Mouse (Mus musculus) midbrain, postnatal 0 days (tissue): ENCODE results near the gene Cyb5b. TPM values are rescaled to one million over a fixed set of nuclear protein-coding genes. Genes with fewer than 3 reads are reported as not detected.

Source experiments
- ATAC-seq: fragments of 200-750 bp; cut with Nextera tagmentation; 2 replicates; pipeline ENCODE4 v1.8.0; 2017; ENCODE audit warnings: moderate number of reproducible peaks, mild to moderate bottlenecking, moderate TSS enrichment, moderate library complexity; ENCODE audit not compliant: low FRiP score
- DNase-seq: peaks from one replicate; pipeline ENCODE4 v3.0.0-alpha.2; 2015; ENCODE audit warnings: low spot score
- H3K27ac ChIP-seq: fragments of 300-500 bp; sonication (generic); 2 replicates; pipeline ENCODE4 v1.5.1; 2014; ENCODE audit warnings: low read depth, mild to moderate bottlenecking, low read length, mixed read lengths
- H3K27me3 ChIP-seq: fragments of 300-500 bp; sonication (generic); 2 replicates; pipeline ENCODE4 v1.6.1; 2014; ENCODE audit warnings: low read length, control low read depth, mixed read lengths; ENCODE audit not compliant: insufficient read depth
- H3K36me3 ChIP-seq: fragments of 300-500 bp; sonication (generic); 2 replicates; pipeline ENCODE4 v1.6.1; 2014; ENCODE audit warnings: low read length, control low read depth, mixed read lengths; ENCODE audit not compliant: insufficient read depth
- H3K4me1 ChIP-seq: fragments of 300-500 bp; sonication (generic); 2 replicates; pipeline ENCODE4 v1.6.1; 2014; ENCODE audit warnings: mild to moderate bottlenecking, control low read depth, antibody characterized with exemption, low read length, mixed read lengths; ENCODE audit not compliant: insufficient read depth
- H3K4me2 ChIP-seq: fragments of 300-500 bp; sonication (generic); 2 replicates; pipeline ENCODE4 v1.6.1; 2014; ENCODE audit warnings: low read depth, mild to moderate bottlenecking, low read length, mixed read lengths; ENCODE audit not compliant: poor library complexity, severe bottlenecking
- H3K4me3 ChIP-seq: fragments of 300-500 bp; sonication (generic); 2 replicates; pipeline ENCODE4 v1.5.1; 2014; ENCODE audit warnings: low read depth, mild to moderate bottlenecking, low read length, moderate library complexity
- H3K9ac ChIP-seq: fragments of 300-500 bp; sonication (generic); replicated peaks from 2 replicates; pipeline ENCODE4 v1.6.1; 2014; ENCODE audit warnings: mild to moderate bottlenecking, low read length, moderate library complexity, mixed read lengths; ENCODE audit not compliant: poor library complexity, severe bottlenecking
- H3K9me3 ChIP-seq: fragments of 300-500 bp; sonication (generic); 2 replicates; pipeline ENCODE4 v1.6.1; 2016; ENCODE audit warnings: low read length, control low read depth
- CTCF ChIP-seq: IDR thresholded peaks from 2 replicates; pipeline ENCODE4 v1.5.1; 2016; ENCODE audit warnings: antibody characterized with exemption, mild to moderate bottlenecking
- WGBS: fragments of 180-500 bp; shearing (Covaris S2); extraction: QIAGEN DNeasy Blood & Tissue Kit; methylation state at CpG from one replicate; pipeline ENCODE4 v1.1.7; 2014; 5-methylcytosine and 5-hydroxymethylcytosine counted together
- polyA plus RNA-seq: library from polyadenylated mRNA; unstranded; fragments of >200 nt; fragmentation: Nextera tagmentation; extraction: Ambion mirVana; gene quantifications from 2 replicates; pipeline ENCODE4 v1.2.1, GENCODE M21; 2015
- total RNA-seq: library from RNA; depleted of rRNA; stranded (reverse); fragments of >200 nt; gene quantifications from 2 replicates; pipeline ENCODE4 v1.2.3, GENCODE M21; 2014

Gene Cyb5b
- total and polyA plus RNA-seq, 2 experiments from 2014 or later: 91.4 to 103 TPM

DNA sequence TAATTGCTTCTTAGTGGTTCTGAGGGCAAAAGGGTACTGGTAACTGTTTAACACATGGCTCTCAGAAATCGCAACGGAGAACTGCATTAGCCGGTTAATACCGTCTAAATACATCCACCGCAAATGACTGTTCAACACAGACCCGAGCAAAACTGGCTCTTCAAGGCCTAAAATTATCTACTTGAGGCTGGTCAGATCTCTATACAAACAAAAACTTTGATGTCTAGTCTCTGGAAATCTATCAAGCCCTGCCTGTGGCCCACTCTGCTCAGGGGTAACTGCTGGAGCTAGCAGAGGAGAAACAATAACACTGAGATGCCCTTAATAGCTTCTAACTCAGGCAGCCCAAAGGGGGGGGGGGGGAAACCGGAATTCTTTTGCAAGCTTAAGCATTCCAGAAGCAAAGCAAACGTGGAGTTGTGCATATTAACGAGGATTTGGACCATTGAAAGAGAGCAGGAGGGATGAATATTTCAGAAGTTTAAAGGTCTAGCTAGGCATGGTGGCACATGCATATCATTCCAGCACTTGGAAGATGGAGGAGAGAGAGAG lies 27.3 kb upstream of the Cyb5b start:
- DNase-seq (no peak), ATAC-seq (no peak)
- Histone ChIP-seq H3K27me3 (no peaks in the 10 kb centered on the region), H3K4me2 (no peak overlapping the region), H3K9me3 (no peaks in the 10 kb centered on the region), H3K36me3 (no peaks in the 10 kb centered on the region), H3K9ac (no peak overlapping the region), H3K4me1 (no peaks in the 10 kb centered on the region; the same call in 1 of the 2 replicates), H3K27ac (no peak overlapping the region), H3K4me3 (no peak overlapping the region)
- WGBS: 12% methylated on average over 9 of the region's 9 CpGs
- no peak for TF ChIP-seq CTCF

DNA sequence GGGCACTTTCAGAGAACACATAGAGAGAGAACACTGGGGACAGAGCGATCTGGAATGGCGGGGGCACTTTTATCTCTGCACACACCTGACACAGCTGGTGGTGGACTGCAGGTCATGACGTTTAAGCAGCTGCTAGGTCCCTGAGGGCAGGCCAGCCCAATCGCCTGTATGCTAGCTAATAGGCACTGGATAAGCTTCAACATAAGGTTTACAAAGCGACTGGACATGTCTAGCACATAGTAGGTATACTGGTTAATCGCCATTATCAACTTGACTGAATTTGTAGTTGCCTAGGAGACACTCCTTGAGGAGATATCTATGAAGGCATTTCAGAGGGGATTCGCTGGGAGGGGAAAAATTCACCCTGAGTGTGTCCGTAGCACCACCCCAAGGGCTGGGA lies 26.1 kb upstream of the Cyb5b start:
- Histone ChIP-seq H3K4me1 (no peaks in the 10 kb centered on the region; the same call in 1 of the 2 replicates), H3K9me3 (no peaks in the 10 kb centered on the region), H3K27ac (no peak overlapping the region), H3K36me3 (no peaks in the 10 kb centered on the region), H3K4me2 (no peak overlapping the region), H3K27me3 (no peaks in the 10 kb centered on the region), H3K4me3 (no peak overlapping the region), H3K9ac (no peak overlapping the region)
- DNase-seq (no peak), ATAC-seq (no peak)
- TF ChIP-seq CTCF: no peak
- WGBS: 77% methylated on average over 8 of the region's 8 CpGs

DNA sequence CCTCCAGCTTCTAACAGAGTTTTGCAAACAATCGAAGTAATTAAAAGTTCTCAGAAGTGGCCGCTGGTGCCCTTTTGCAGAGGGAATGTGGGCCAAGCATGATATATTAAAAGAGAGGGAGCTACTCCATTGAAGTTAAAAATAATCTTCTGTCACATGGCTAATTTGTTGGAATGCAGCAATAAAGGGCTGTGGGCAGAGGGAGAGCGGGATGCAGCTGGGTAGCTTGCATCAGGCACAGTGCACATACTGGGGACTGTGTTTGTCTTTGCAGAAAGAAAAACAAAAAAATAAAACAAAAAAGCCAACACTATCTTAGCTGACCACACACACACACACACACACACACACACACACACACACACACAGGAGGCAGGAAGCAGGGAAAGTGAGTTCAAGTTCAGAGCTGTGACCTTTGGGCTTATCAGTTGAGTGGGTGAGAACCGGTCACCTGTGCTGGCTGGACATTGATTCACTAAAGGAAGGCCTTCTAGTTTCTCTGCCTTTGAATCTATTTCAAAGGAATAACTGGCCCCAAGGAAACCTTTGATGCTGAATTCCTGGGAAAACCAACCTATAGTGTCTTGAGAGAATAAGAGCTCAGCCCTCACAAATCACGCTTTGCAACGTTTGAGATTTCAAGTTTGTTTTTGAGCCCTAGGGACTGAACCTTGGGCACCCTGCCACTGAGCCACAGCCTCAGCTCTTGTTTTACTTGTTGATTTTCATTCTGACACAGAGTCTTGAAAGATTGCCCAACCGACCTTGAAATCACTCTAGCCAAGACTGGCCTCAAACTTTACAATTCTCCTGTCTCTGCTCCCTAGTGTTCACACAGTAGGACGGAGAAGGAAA lies 21.0 kb upstream of the Cyb5b start:
- Histone ChIP-seq H3K4me2 (no peak overlapping the region), H3K9me3 (no peaks in the 10 kb centered on the region), H3K27ac (no peak overlapping the region), H3K36me3 (no peaks in the 10 kb centered on the region), H3K9ac (no peak overlapping the region), H3K27me3 (no peaks in the 10 kb centered on the region), H3K4me1 (no peaks in the 10 kb centered on the region), H3K4me3 (no peak overlapping the region)
- WGBS: 39% methylated on average over 8 of the region's 8 CpGs
- ATAC-seq (no peak), DNase-seq (peak; percentile 30)
- no peak for TF ChIP-seq CTCF

DNA sequence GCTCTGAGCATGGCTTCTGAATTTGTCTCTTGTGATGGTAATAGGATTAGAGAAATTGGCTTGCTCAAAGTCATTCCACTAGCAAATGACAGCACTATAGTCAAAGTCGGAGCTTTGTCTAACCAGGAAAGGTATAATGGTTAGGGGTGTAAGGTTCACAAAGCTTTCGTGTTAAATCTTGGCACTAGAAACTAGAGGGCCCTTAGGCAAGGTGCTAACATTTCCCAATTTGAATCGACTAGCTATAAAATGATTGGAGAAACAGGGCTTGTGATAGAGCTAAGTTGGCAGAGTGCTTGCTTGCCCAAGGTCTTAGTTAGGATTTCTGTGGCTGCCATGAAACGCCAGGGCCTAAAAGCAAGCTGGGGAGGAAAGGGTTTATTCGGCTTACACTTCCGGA lies 20.4 kb upstream of the Cyb5b start:
- no peaks in the 10 kb centered on the region for H3K27me3 ChIP-seq
- ATAC-seq (no peak), DNase-seq (no peak)
- TF ChIP-seq CTCF: no peak
- H3K9me3 ChIP-seq: no peaks in the 10 kb centered on the region
- H3K4me3 ChIP-seq: no peak overlapping the region
- no peak overlapping the region for H3K4me2 ChIP-seq
- H3K9ac ChIP-seq: no peak overlapping the region
- WGBS: 62% methylated on average over 6 of the region's 6 CpGs
- H3K27ac ChIP-seq: no peak overlapping the region
- no peaks in the 10 kb centered on the region for H3K36me3 ChIP-seq
- no peaks in the 10 kb centered on the region for H3K4me1 ChIP-seq

DNA sequence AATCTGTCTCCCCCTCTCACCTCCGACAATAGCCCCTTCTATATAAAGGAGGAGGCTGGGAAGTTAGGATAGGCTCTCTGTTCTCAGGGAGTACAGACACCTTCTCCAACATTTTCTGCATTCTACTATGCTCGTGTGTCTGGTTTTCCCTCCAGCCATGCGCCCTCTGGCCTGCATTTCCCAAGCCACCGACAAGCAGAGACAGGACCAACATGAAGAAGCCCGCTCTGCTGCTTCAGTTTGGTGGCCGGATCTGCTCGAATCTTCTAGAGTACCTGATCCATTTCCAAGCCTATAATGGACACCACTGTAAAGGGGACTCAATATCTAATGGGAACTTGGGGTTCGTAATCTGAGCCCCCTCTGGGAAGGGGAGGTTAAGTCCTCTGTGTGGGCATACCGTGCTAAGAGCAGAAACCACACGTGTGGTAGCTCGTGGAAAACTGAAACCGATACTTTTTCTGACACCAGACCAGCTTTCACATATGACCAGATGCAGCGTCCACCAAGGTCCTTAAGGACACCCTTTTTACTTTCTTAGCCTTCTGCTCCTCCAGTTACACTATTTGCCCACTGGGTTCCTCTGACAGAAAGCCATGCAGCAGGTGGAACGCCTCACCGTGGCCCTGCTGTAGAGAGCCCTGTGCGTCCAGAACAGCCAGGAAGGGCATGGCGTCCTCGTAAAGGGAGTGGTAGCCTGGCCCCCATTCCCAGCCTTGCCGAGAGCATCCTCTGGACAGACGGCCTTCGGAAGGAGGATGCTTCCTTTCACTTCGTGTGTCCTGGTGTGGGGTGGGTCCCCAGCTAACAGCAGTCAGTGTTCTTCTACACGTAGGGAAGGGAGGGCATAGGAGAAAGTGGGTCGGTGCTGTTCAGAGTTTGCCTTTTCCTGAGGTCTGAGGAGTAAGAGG lies 17.6 kb upstream of the Cyb5b start:
- no peaks in the 10 kb centered on the region for H3K4me1 ChIP-seq
- no peak overlapping the region for H3K4me2 ChIP-seq
- ATAC-seq (no peak), DNase-seq (no peak)
- H3K27me3 ChIP-seq: no peaks in the 10 kb centered on the region
- no peak for TF ChIP-seq CTCF
- 88% methylated on average over 24 of the region's 24 CpGs for WGBS
- no peak overlapping the region for H3K9ac ChIP-seq
- no peak overlapping the region for H3K4me3 ChIP-seq
- H3K9me3 ChIP-seq: no peaks in the 10 kb centered on the region
- no peaks in the 10 kb centered on the region for H3K36me3 ChIP-seq
- no peak overlapping the region for H3K27ac ChIP-seq
